Mouse (Mus musculus) G1E (cell line): ENCODE results near the gene Hsd17b13.

Source experiments
- CTCF ChIP-seq: IDR thresholded peaks from 2 replicates; pipeline ENCODE4 v1.5.1; 2012; ENCODE audit warnings: low read depth, low read length, inconsistent platforms, mixed read lengths
- GATA1 ChIP-seq: IDR thresholded peaks from 2 replicates; pipeline ENCODE4 v1.6.1; 2012; ENCODE audit warnings: borderline replicate concordance, low read length, inconsistent platforms, mixed read lengths
- POLR2AphosphoS5 ChIP-seq: IDR thresholded peaks from 2 replicates; pipeline ENCODE4 v1.6.1; 2012; ENCODE audit warnings: low read depth, low read length, inconsistent platforms; ENCODE audit not compliant: insufficient replicate concordance

DNA sequence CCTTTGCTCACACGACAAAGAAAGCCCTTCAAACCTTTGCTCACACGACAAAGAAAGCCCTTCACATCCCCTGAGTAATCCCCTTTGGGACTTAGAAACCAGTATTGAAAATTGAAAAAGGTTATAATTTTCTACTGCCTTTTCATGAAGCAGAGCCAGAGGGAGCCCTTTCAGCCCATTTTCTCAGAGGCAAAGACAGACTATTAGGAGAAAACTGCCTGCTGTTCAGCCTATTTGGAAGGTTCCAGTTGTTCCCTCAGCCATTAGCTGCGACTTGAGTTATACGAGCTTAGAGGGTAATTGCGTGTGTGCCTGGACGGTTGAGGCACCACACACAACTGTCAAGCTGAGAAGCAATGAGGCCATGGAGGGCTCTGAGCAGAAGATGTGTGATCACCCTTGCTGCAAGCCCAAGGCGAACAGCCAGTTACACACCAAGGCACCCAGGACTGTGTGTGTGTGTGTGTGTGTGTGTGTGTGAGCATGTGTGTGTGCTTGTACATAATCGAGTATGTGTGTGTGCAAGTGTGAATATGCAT lies 59.8 kb downstream of the Hsd17b13 start:
- TF ChIP-seq POLR2AphosphoS5 (no peak), CTCF (no peak), GATA1 (no peak)
